Mouse (Mus musculus) frontal cortex, postnatal 25 days (tissue): ENCODE data around the gene Catsperd.
"Not testable (repeated sequence)": the region's sequence is repeated elsewhere in the genome, so short reads cannot be mapped to it uniquely, and the experiment has no call there.

Experiments
- DNase-seq, 2 experiments: peaks; one replicate each; pipeline ENCODE4 v3.0.0; 2022; ENCODE audit warnings: low spot score in 2 of 2

The Catsperd gene

DNA sequence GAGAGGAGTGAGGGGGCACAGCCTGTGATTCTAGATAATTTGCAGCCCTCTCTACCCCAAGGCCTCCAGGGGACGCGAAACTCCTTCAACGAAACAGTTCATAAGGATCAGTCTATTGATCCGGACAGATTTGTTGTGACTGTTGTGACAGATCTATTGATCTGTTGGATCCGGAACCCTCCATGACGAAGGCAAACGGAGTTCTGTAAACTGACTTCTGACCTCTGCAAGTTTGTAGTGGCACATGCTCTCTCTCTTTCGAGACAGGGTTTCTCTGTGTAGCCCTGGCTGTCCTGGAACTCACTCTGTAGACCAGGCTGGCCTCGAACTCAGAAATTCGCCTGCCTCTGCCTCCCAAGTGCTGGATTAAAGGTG lies 15.4 kb upstream of the Catsperd start:
- DNase-seq = not testable (repeated sequence)

DNA sequence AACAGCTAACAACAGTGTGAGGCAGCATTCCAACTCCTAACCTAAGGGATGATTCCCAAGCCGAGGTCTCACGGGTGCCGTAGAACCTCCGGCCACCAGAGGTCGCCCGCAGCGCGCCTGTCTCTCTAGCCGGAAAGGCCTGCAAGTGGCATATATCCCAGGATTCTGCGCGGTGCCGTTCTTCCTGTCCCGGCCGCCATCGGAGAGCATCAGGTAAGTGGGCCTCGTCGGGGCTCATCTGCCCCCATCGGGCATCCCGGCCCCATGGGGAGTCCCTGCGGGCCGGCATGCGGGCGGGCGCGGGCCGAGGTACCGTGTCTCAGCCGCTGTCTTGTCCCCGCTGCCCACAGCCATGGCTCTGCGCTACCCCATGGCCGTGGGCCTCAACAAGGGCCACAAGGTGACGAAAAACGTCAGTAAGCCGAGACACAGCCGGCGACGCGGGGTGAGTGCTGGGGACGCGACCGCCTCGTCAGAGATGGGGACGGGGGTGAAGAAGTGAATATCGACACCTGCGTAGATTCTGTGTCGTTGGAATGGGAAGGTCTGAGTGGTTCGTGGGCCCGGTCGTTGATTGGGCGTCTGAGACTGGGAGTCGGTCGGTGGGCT lies 14.6 kb upstream of the Catsperd start, which contains the start of gene Rpl36:
TSS of gene Rpl36 (plus strand) at position 181 of the 609 bp plus-strand sequence.
- DNase-seq = peak; percentile 96 to 98

DNA sequence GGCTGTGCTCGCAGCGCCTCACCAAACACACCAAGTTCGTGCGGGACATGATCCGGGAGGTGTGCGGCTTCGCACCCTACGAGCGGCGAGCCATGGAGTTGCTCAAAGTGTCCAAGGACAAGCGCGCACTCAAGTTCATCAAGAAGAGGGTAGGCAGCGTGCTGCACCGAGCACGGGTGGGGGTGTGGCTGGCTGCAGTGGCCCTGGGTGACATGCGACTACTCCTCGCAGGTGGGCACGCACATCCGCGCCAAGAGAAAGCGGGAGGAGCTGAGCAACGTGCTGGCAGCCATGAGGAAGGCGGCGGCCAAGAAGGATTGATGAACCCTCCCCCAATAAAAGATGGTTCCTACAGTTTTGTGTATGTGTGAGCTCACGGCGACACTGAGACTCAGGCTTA lies 14.1 kb upstream of the Catsperd start:
- not testable (repeated sequence) for DNase-seq

DNA sequence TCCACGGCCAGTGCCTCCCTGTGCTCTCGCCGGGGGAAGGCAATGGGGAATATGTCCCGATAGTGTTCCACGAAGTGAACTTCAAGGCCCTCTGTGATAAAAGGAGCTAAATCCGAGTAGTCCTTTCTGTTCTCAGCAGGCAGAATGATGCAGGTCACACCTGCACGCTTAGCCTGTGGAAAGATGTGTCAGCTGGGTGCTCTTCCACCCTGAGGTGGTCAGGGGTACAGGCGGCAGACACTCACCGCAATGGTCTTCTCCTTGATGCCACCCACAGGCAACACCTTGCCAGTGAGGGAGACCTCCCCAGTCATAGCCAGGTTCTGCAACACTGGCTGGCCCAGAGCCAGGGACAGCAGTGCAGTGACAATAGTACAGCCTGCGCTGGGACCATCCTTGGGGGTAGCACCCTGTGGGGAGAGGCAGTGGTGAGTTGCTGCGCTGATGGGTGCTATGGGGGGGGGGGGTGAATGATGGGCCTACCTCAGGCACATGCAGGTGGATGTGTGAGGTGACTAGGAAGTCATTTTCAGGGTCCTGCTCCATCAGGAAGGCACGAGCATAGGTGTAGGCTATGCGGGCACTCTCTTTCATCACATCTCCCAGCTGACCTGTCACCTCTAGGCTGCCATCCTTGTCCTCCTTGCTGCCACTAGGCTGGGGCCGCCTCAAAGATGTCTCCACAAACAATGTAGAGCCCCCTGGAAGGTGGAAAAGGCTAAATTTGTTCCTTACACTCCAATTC lies 13.4 kb upstream of the Catsperd start:
- no peak for DNase-seq

DNA sequence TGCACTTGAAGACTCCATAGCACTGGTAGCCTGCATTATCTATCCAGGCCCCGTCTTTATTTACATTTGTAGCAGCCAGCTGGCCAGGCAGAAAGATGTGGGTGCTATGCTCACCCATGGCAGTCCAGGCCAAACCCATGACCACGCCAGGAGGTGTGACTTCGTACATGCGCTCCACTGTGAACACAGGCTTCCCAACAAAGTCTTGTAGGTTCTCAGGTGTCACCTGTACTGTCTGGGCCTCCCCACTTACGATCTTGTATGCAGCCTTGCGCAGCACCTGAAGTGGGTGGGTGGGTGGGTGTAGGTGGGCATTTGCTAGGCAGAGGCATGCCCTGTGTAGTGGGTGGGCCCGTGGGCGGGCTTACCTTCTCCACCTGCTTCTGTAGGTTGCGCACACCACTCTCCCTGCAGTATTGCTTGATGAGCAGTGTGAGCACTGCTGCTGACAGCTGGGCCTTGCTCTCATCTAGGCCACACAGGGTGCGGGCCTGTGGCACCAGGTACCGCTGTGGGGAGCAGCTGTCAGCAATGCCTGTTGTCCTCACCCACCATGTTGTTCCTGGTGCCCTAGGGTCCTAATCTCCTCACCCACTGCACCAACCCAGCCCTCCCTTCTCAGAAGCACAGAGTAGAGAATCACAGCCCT lies 12.7 kb upstream of the Catsperd start:
- no peak for DNase-seq

DNA sequence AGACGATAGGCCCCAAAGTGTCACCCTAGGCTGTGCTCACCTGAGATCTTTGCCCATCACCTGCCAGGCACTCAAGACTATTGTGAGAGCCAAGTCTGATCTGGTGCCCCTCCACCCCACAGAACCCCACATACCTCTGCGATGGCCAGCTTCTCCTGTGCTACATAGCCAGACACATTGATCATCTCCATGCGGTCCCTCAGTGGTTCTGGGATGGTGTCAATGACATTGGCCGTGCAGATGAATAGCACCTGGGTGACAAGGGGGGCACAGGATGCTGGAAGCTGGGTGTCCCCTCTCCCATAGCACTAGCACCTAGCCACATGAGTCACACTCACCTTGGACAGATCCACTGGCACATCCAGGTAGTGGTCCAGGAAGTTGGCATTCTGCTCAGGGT lies 12.2 kb upstream of the Catsperd start:
- no peak for DNase-seq

DNA sequence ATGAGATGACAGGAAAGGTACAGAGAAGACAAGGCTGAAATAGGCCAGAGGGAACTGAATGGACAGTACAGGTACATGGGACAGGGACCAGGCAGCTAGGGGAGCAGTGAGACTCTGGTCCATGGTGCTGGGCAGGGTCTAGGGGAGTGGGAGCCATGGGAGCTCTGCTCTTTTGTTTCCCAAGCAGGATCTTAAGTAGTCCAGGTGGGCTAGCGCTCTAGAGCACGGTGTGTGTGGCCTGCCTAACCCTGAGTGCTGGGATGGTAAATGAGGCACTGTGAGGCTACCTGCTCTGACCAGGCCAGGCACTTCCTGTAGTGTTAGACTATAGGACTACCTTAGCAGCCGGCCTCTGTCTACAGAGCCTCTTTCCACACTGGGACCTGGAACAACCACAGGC lies 11.2 kb upstream of the Catsperd start:
- no peak for DNase-seq

DNA sequence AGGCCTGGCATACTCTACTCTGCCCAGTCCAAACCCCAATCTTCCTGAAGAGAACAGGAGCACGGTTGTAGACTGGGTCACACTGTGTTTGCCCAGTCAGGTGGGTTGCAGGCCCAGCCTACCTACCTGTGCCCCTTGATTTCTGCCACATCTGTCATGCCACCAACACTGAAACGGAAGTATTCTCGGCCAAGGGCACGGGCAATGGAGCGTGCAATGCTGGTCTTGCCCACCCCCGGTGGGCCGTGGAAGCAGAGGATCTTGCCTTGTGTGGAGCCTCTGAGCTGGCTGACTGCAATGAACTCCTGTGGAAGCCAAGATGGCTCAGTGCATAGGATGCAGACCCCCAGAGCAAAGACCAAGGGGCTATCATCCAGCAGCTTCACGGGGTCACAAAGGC lies 10.3 kb upstream of the Catsperd start:
- DNase-seq = no peak

DNA sequence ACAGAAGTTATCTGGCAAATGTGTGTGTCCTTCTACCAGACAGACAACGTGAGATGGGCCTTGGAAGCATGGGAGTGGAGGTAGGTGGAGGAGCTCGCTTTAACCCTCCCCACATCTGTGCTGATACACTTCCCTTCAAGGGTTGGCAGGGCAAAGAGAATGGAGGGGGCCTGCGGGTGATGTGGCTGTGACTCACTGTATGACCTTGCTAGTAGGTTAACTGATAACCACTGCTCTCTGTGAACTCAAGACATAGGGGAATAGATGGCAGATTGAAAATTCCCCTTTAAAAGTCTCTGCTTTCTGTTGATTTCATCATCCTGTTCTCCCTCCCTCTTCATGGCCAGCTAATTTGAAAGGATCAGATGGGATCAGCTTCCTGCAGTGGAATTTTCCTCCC lies 2.4 kb upstream of the Catsperd start:
- DNase-seq = no peak

DNA sequence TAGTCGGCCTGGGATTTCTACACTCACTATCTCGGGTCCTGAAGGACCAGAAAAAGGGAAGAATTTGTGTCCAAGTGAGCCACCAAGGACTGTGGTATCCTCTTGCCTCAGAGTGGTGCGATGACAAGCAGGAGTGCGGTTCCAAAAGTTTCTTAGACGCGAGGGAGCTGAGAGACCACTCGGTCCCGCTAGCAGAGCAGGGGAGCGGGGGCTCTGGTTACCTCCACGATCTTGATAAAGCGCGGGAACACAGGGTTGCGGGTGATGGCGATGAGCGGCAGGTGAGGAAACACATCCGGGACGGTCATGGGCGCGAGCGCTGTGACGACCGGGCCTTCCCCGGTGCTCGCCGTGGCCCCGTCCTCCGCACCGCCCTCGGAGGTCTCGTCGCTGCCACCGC lies 1.7 kb upstream of the Catsperd start:
- DNase-seq = no peak

DNA sequence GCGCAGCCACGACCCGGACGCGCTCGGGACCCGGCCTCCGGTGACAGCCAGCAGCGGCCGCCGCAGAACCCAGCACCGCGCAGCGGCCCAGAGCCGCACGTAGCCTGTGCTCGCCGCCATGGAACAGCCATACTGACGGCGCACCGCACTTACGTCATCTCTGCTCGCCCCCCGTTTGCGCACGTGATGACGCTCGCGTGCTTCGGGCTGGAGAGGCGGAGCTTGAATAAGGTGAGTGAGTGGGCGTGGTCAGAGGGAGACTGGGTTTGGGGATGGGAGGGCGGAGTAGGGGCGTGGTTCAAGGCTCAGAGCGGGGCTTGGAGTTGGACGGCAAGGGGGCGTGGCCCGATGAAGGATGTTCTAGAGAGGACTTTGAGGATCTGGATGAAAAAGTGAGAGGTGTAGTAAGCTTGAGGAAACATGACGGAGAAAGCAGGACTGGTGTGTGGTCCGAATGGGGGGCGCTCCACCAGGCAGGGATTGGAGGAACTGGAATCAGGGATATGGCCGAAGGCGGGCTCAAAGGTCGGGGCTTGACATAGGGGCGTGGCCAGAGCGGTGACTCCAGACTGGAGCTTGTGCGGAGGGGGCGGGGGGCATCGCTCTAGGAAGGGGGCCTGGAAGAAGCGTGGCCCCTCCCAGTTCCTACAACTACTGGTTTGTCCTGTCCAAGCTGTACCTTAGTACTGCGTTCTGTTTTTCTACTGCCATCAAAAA lies 1.0 kb upstream of the Catsperd start, which contains the start of gene Lonp1:
TSS of gene Lonp1 (minus strand) at position 134 of the 717 bp plus-strand sequence.
- DNase-seq = peak; percentile 92 to 95

DNA sequence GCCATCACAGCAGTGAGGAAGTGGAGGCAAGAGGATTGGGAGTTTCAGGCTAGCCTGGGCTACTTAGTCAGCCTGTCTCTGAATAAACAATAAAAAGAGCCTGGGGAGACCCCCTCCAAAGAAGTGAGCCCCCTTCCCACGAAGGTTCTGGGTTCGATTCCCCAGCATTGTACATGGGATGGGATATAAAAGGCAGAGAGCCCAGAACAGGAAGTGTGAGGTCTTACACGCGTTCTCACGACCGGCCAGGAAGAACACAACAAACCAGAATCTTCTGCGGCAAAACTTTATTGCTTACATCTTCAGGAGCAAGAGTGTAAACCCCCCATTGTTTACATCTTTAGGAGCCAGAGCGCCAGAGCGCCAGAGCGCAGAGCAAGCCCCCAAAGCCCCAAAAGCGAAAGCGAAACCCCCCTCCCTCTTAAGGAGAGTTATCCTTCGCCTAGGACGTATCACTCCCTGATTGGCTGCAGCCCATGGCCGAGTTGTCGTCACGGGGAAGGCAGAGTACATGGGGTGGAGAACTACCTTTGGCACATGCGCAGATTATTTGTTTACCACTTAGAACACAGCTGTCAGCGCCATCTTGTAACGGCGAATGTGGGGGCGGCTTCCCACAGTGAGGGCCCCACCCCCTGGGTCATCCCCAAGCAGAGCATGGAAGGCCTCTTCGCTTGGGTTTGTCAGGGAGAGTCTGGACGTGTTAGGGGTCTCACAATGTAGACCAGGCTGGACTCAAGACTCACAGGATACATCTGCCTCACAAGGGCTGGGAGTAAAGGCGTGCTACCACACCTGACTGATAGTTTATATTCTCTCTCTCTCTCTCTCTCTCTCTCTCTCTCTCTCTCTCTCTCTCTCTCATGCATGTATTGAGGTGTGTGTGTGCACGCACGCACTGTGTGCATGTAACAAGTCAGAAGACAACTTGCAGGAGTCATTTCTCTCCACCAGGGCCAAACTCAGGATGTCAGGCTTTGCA lies 2.1 kb downstream of the Catsperd start:
- DNase-seq = not testable (repeated sequence)

DNA sequence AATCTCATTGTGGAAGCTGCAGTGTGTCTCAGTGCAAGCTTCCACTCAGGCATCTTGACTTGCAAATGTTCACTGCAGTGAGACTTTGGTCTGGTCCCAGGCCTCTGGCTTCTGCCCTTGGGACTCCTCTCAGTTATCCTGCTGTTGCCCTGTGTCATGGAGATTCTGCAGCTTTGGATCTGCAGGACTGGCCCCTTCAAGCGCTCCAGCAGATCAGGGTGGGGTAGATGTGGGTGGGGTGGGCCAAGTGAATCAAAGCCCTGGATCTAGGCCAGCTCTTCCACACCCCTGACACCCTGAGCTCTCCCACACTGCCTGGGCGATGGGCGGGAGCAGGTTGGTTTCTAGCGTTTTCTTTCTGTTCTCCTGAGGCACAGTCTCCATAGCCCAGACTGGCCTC lies 3.9 kb downstream of the Catsperd start:
- no peak for DNase-seq

DNA sequence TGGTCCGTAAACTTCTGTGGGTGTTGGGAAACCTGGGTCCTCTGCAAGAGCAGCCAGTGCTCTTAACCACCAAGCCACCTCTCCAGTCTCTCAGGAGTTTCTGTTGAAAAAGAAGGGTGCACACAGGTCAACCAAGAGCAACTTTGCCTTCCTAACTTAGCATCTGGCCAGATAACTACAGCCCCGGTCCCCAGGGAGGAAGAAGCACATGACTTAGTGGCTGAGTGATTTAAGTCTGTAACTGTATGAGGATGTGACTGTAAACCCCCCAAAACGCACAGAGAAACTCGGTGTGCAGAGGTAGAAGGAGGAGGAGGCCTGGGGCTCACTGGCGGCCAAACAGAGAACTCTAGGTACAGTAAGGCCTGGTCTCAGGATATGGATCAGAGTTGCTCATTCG lies 6.1 kb downstream of the Catsperd start:
- DNase-seq = no peak

DNA sequence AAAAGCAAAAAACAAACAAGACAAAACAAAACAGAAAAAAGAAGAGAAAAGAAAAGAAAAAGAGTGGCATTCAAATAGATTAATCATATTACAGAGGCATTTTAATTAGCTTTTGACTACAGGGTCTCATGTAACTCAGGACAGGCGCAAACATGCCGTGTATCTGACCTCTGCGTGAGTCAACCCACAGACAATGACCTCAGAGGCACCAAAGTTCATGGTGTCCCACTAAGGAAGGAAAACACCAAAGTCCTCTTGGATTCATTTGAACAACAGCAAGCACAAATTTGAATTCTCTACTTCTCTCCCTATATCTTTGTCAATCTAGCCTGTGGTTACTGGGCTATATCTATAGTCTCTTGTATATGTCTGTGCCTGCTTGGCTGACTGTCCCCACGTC lies 15.3 kb downstream of the Catsperd start:
- no peak for DNase-seq

DNA sequence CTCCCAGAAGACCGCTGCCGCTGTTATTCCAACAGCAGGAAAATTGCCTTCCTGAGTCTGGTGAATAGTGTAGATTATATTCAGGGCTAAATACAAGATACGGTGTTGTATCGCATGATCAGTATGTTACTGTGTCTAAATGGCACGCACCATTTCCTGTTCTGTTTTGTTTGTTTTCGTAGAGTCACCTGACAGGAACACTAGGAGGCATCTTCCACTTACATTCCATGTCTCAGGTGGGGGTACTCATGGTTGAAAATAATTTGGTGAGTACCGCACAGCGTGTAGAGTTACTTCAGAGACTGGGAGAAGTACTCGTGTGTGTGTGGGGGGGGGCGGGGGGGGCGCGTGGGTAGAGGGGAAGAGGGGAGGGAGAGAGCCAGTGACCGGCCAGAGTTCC lies 19.6 kb downstream of the Catsperd start:
- DNase-seq = no peak

DNA sequence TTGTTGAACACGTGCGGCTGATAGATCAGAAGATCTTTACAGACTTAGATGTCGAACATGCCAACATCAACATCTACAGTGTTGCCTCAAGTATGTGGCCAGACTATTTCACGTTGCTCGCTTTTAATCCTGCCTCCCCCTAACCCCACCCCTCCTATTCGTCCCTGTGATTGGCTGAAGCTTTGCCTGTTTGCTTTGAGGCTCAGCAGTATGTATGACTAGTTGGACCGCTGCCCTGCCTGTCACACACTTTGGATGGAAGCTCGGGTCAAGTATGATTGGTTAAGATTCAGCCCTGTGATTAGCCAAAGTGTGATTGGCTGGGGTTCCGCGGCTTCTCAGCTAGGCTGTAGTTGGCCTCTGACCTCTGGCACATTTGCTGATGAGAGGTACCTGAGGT lies 23.9 kb downstream of the Catsperd start:
- no peak for DNase-seq

DNA sequence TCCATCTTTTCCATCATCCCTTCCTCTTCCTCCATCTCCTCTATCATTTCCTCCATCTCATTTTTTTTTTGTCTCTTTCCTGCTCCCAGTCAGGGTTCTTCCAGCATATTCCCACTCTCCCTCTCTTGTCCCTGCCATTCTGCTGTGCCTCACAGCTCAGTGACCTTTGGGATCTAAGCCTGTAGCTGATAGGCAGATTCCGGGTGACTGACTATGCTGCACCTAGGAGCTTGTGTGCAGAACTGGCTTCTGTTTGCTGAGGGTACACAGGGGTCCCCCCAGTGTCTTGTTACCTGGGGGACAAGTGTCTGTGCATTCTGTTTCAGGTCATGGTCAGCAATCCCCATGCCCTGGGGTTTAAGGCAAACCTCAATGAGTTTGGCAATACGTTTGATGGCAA lies 26.8 kb downstream of the Catsperd start:
- DNase-seq = no peak

DNA sequence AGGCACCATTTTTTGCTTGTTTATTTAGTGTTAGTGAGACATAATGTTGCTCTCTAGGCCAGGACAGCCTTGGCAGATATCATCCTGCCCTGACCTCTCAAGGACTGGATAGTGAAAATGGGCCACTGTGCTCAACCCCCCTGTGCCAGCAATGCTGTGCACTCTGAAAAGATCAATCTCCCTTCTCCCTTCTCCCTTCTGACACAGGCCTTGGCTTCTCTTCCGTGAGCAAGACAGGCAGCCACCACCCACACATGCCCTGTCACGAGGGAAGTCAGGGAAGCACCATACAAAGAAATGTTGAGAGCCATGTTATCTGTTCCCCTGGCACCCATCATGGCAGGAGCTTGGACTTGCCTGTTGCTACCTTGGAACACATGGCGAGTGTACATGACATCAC lies 27.4 kb downstream of the Catsperd start:
- DNase-seq = no peak

DNA sequence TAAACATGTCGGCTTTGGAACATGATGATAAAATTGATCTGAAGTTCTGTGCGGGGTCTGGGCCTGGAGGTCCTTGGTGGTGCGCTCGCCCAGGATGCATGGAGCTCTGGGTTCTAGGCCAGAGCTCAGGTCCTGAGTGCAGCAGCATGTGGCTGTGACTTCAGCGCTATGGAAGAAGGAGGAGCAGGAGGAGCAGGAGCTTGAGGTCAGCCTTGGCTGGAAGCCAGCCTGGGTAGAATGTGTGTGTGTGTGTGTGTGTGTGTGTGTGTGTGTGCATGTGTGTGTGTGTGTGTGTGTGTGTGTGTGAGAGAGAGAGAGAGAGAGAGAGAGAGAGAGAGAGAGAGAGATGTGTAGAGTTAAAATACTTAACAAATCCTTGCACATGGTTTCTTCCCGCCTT lies 28.2 kb downstream of the Catsperd start:
- no peak for DNase-seq

DNA sequence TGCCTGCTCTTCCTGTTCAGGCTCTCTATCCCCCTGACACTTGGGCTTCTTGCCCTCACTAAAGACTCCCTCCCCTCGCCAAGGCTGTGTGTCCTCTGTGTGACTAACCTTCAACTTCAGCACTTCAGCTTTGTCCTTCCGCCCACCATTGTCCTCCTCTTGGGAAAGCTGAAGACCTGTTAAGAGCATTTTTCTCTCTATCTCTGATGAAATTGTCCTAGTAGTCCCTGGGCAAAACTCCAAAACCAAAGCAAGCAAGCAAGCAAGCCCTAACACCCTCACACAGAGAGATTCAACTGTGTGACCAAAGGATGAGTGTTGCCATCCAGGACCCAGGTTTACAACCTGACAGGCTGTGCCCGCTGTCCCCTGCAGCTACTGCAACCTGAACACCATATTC lies 35.7 kb downstream of the Catsperd start:
- no peak for DNase-seq
